ENCODE assay signal across 8 mouse cellular contexts in the genomic region with DNA sequence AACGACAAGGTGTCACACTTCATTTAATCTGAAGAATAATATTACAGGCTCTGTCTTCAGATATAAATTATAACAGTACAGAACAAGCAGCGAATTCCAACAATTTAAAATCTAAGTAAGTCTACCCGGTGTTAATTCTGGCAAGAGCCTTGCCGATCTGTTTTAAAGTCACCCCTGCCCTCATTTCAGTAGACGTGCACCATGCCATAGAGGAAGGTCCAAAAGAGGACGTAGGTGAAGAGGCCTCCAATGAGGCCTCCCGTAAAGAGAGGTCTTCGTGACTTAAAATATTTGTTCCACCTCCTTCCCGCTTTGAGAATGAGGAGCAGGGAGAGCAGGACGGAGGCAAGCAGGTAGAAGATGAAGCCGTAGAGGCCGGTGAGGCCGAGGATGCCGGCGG. TPM values are rescaled to one million over a fixed set of nuclear protein-coding genes. Genes with fewer than 3 reads are reported as not detected.
DNase-seq lines count a peak whose midpoint lies in the region; ATAC-seq and TF ChIP-seq lines count a peak whose summit lies in the region.

No protein-coding gene starts in this region.

- H3K4me1 ChIP-seq in hindbrain, embryonic 15.5 days (replicated peaks), result peaks cover 41% of the 10 kb centered on the region
- no peaks in the 10 kb centered on the region for H3K4me1 ChIP-seq in midbrain, postnatal 0 days (ENCODE audit: insufficient read depth, low read length)

- H3K9me3 ChIP-seq in hindbrain, embryonic 15.5 days, result no peaks in the 10 kb centered on the region
- H3K9me3 ChIP-seq in midbrain, postnatal 0 days (ENCODE audit: low read length), result no peaks in the 10 kb centered on the region

- TF ChIP-seq POLR2A in brain, embryonic 14.5 days (IDR thresholded peaks at IDR 0.05; ENCODE audit: borderline replicate concordance, extremely low read depth, insufficient read depth, insufficient read length, poor library complexity, severe bottlenecking), result no peak

- peak overlapping the region; percentile 61 for H3K4me2 ChIP-seq in hindbrain, embryonic 15.5 days
- H3K4me2 ChIP-seq in midbrain, postnatal 0 days (ENCODE audit: low read depth, low read length, poor library complexity, severe bottlenecking), result peak overlapping the region; percentile 74

- no peak for TF ChIP-seq CTCF in layer of hippocampus, adult 2 months (conservative IDR thresholded peaks at IDR 0.05)
- no peak for TF ChIP-seq CTCF in brain, embryonic 14.5 days (IDR thresholded peaks at IDR 0.05; ENCODE audit: borderline replicate concordance, extremely low read depth, insufficient read depth, insufficient read length)
- no peak for TF ChIP-seq CTCF in midbrain, postnatal 0 days (IDR thresholded peaks at IDR 0.05)

- ATAC-seq in hindbrain, embryonic 15.5 days (ENCODE audit: low FRiP score, low read depth), result no peak
- no peak for ATAC-seq in midbrain, postnatal 0 days (ENCODE audit: low FRiP score)
- ATAC-seq in inflammation-experienced regulatory T-cells, adult 6 months, result no peak

- peak overlapping the region; percentile 89 for H3K4me3 ChIP-seq in layer of hippocampus, adult 2 months
- H3K4me3 ChIP-seq in hindbrain, embryonic 15.5 days, result peak overlapping the region; percentile 65
- H3K4me3 ChIP-seq in midbrain, postnatal 0 days (ENCODE audit: low read depth, low read length), result peak overlapping the region; percentile 93

- H3K27ac ChIP-seq in layer of hippocampus, adult 2 months, result peak overlapping the region; percentile 90
- H3K27ac ChIP-seq in hindbrain, embryonic 15.5 days (replicated peaks), result peak overlapping the region; percentile 85
- H3K27ac ChIP-seq in midbrain, postnatal 0 days (ENCODE audit: low read depth, low read length), result peak overlapping the region; percentile 83

- peak overlapping the region; percentile 69 for H3K9ac ChIP-seq in hindbrain, embryonic 15.5 days
- H3K9ac ChIP-seq in midbrain, postnatal 0 days (replicated peaks; ENCODE audit: low read length, poor library complexity, severe bottlenecking), result peak overlapping the region; percentile 86

- H3K36me3 ChIP-seq in hindbrain, embryonic 15.5 days, result 0 out of 2 replicates have a peak, but pooled peaks cover 11% of the 10 kb centered on the region
- peaks cover 7% of the 10 kb centered on the region; the same call in 1 of the 2 replicates for H3K36me3 ChIP-seq in midbrain, postnatal 0 days (ENCODE audit: insufficient read depth, low read length)

- no peaks in the 10 kb centered on the region for H3K27me3 ChIP-seq in hindbrain, embryonic 15.5 days
- H3K27me3 ChIP-seq in midbrain, postnatal 0 days (ENCODE audit: insufficient read depth, low read length), result no peaks in the 10 kb centered on the region

- WGBS in hindbrain, embryonic 15.5 days, result 1% methylated on average over 15 of the region's 15 CpGs
- 2% methylated on average over 15 of the region's 15 CpGs for WGBS in midbrain, postnatal 0 days

- no peak for DNase-seq in layer of hippocampus, adult 2 months (ENCODE audit: low spot score in 2 of 2)
- DNase-seq in layer of hippocampus, adult 11-12 months (ENCODE audit: low spot score), result no peak
- DNase-seq in brain, embryonic 14.5 days (ENCODE audit: low read depth), result peak; percentile 10
- DNase-seq in midbrain, postnatal 0 days (ENCODE audit: low spot score), result no peak
- no peak for DNase-seq in layer of hippocampus, postnatal 14 days (ENCODE audit: low spot score in 2 of 2)
- DNase-seq in urinary bladder, postnatal 36 days (ENCODE audit: low spot score in 2 of 2), result no peak

RNA-seq across cellular contexts. Expression of a gene that starts 0.7 kb away (rescaled TPM):
- total RNA-seq in layer of hippocampus, adult 2 months (2021), result 10 to 100 TPM; 44.6 to 47.5 TPM
- 74.7 and 115 TPM in 2 replicates for polyA plus RNA-seq in brain, embryonic 14.5 days (2012; rRNA removed)
- polyA plus RNA-seq in hindbrain, embryonic 15.5 days (2015; fragmentation: Nextera tagmentation; extraction: Ambion mirVana), result 126 and 131 TPM in 2 replicates
- total RNA-seq in midbrain, postnatal 0 days (2014; rRNA removed), result 141 and 143 TPM in 2 replicates
- polyA plus RNA-seq in midbrain, postnatal 0 days (2015; fragmentation: Nextera tagmentation; extraction: Ambion mirVana), result 169 and 182 TPM in 2 replicates
- 10 to 100 TPM; 60.6 to 61.9 TPM for total RNA-seq in layer of hippocampus, postnatal 14 days (2021)
- polyA plus RNA-seq in inflammation-experienced regulatory T-cells, adult 6 months (2017; shearing (Covaris generic)), result 10 to 100 TPM; 43.7 to 57.0 (median 49.4) TPM

RNA-seq across cellular contexts. Expression of a gene that starts 0.7 kb away (rescaled TPM):
- total RNA-seq in layer of hippocampus, adult 2 months (2021), result 1 to 10 TPM; 9.2 TPM
- polyA plus RNA-seq in brain, embryonic 14.5 days (2012; rRNA removed), result 91.6 and 112 TPM in 2 replicates
- polyA plus RNA-seq in hindbrain, embryonic 15.5 days (2015; fragmentation: Nextera tagmentation; extraction: Ambion mirVana), result 131 TPM in 2 replicates
- 43.8 and 55.6 TPM in 2 replicates for total RNA-seq in midbrain, postnatal 0 days (2014; rRNA removed)
- polyA plus RNA-seq in midbrain, postnatal 0 days (2015; fragmentation: Nextera tagmentation; extraction: Ambion mirVana), result 91.0 and 100 TPM in 2 replicates
- total RNA-seq in layer of hippocampus, postnatal 14 days (2021), result 10 to 100 TPM; 22.1 to 22.9 TPM
- 10 to 100 TPM; 20.9 to 43.7 (median 25.2) TPM for polyA plus RNA-seq in inflammation-experienced regulatory T-cells, adult 6 months (2017; shearing (Covaris generic))

RNA-seq across cellular contexts. Expression of a gene that starts 16.0 kb away (rescaled TPM):
- total RNA-seq in layer of hippocampus, adult 2 months (2021), result 1 to 10 TPM; 2.0 to 3.1 TPM
- polyA plus RNA-seq in brain, embryonic 14.5 days (2012; rRNA removed), result 0.44 and 0.53 TPM in 2 replicates
- 0.43 and 0.49 TPM in 2 replicates for polyA plus RNA-seq in hindbrain, embryonic 15.5 days (2015; fragmentation: Nextera tagmentation; extraction: Ambion mirVana)
- 1.1 TPM in 1 of 2 replicates, not detected in the other for total RNA-seq in midbrain, postnatal 0 days (2014; rRNA removed)
- 0.28 and 0.50 TPM in 2 replicates for polyA plus RNA-seq in midbrain, postnatal 0 days (2015; fragmentation: Nextera tagmentation; extraction: Ambion mirVana)
- total RNA-seq in layer of hippocampus, postnatal 14 days (2021), result 1 to 10 TPM; 1.8 to 3.0 TPM
- polyA plus RNA-seq in inflammation-experienced regulatory T-cells, adult 6 months (2017; shearing (Covaris generic)), result under 1 TPM in 2 of 3 experiments, not detected in 1; 0.23 to 0.24 TPM

RNA-seq across cellular contexts. Expression of a gene that starts 22.7 kb away (rescaled TPM):
- 10 to 100 TPM; 20.1 to 23.2 TPM for total RNA-seq in layer of hippocampus, adult 2 months (2021)
- 25.5 and 25.7 TPM in 2 replicates for polyA plus RNA-seq in brain, embryonic 14.5 days (2012; rRNA removed)
- 16.2 and 18.4 TPM in 2 replicates for polyA plus RNA-seq in hindbrain, embryonic 15.5 days (2015; fragmentation: Nextera tagmentation; extraction: Ambion mirVana)
- 21.5 and 22.9 TPM in 2 replicates for total RNA-seq in midbrain, postnatal 0 days (2014; rRNA removed)
- 13.0 and 13.3 TPM in 2 replicates for polyA plus RNA-seq in midbrain, postnatal 0 days (2015; fragmentation: Nextera tagmentation; extraction: Ambion mirVana)
- 10 to 100 TPM; 18.6 to 20.5 TPM for total RNA-seq in layer of hippocampus, postnatal 14 days (2021)
- 10 to 100 TPM in 2 of 3 experiments, 1 to 10 TPM in 1; 7.4 to 11.4 (median 11.3) TPM for polyA plus RNA-seq in inflammation-experienced regulatory T-cells, adult 6 months (2017; shearing (Covaris generic))

RNA-seq across cellular contexts. Expression of a gene that starts 23.1 kb away (rescaled TPM):
- total RNA-seq in layer of hippocampus, adult 2 months (2021), result 1 to 10 TPM; 3.1 to 3.2 TPM
- polyA plus RNA-seq in brain, embryonic 14.5 days (2012; rRNA removed), result 1.5 and 2.0 TPM in 2 replicates
- 2.6 and 2.9 TPM in 2 replicates for polyA plus RNA-seq in hindbrain, embryonic 15.5 days (2015; fragmentation: Nextera tagmentation; extraction: Ambion mirVana)
- total RNA-seq in midbrain, postnatal 0 days (2014; rRNA removed), result 2.2 and 2.7 TPM in 2 replicates
- polyA plus RNA-seq in midbrain, postnatal 0 days (2015; fragmentation: Nextera tagmentation; extraction: Ambion mirVana), result 2.2 and 2.3 TPM in 2 replicates
- total RNA-seq in layer of hippocampus, postnatal 14 days (2021), result 1 to 10 TPM; 3.0 to 3.2 TPM
- polyA plus RNA-seq in inflammation-experienced regulatory T-cells, adult 6 months (2017; shearing (Covaris generic)), result 1 to 10 TPM; 1.7 to 3.3 (median 2.7) TPM
